Mouse (Mus musculus): ENCODE measurements around the gene Cdc37. TPM values are rescaled to one million over a fixed set of nuclear protein-coding genes. Genes with fewer than 3 reads are reported as not detected.

Gene Cdc37
- total RNA-seq, 1 experiment from 2014 or later: 348 TPM

GRCm38 (mm10) chr9:21141922-21142321 lies 7.9 kb downstream of the Cdc37 start:
- ATAC-seq (replicated peaks; ENCODE audit: low read depth, poor library complexity, severe bottlenecking): no peak

GRCm38 (mm10) chr9:21138386-21138785 lies 11.4 kb downstream of the Cdc37 start:
- ATAC-seq (replicated peaks; ENCODE audit: low read depth, poor library complexity, severe bottlenecking): no peak

GRCm38 (mm10) chr9:21137229-21137628 lies 12.6 kb downstream of the Cdc37 start:
- peak; percentile 45 for ATAC-seq (replicated peaks; ENCODE audit: low read depth, poor library complexity, severe bottlenecking)

- ATAC-seq (replicated peaks; ENCODE audit: low read depth, poor library complexity, severe bottlenecking): peak; percentile 20; the same call in 1 of the 2 replicates
Observed at GRCm38 (mm10) chr9:21136401-21136800, 13.4 kb downstream of the Cdc37 start.

GRCm38 (mm10) chr9:21135941-21136381 lies 13.8 kb downstream of the Cdc37 start:
- no peak for ATAC-seq (replicated peaks; ENCODE audit: low read depth, poor library complexity, severe bottlenecking)

- no peak for ATAC-seq (replicated peaks; ENCODE audit: low read depth, poor library complexity, severe bottlenecking)
Observed at GRCm38 (mm10) chr9:21135329-21135890, 14.4 kb downstream of the Cdc37 start.

- no peak for ATAC-seq (replicated peaks; ENCODE audit: low read depth, poor library complexity, severe bottlenecking)
Observed at GRCm38 (mm10) chr9:21134595-21135328, 15.0 kb downstream of the Cdc37 start.

- ATAC-seq (replicated peaks; ENCODE audit: low read depth, poor library complexity, severe bottlenecking): no peak
Observed at GRCm38 (mm10) chr9:21133064-21133707, 16.6 kb downstream of the Cdc37 start.

GRCm38 (mm10) chr9:21132102-21132775 lies 17.5 kb downstream of the Cdc37 start:
- no peak for ATAC-seq (replicated peaks; ENCODE audit: low read depth, poor library complexity, severe bottlenecking)

GRCm38 (mm10) chr9:21131059-21131956 lies 18.5 kb downstream of the Cdc37 start, which contains the start of gene Tyk2:
Gene Tyk2, minus strand, starts transcription at chr9:21131243.
- ATAC-seq (replicated peaks; ENCODE audit: low read depth, poor library complexity, severe bottlenecking): peak; percentile 90

GRCm38 (mm10) chr9:21126259-21126627 lies 23.5 kb downstream of the Cdc37 start:
- ATAC-seq (replicated peaks; ENCODE audit: low read depth, poor library complexity, severe bottlenecking): peak; percentile 50

GRCm38 (mm10) chr9:21125502-21126258 lies 24.1 kb downstream of the Cdc37 start:
- peak; percentile 62 for ATAC-seq (replicated peaks; ENCODE audit: low read depth, poor library complexity, severe bottlenecking)

- ATAC-seq (replicated peaks; ENCODE audit: low read depth, poor library complexity, severe bottlenecking): no peak
Observed at GRCm38 (mm10) chr9:21124837-21125236, 24.9 kb downstream of the Cdc37 start.

- no peak for ATAC-seq (replicated peaks; ENCODE audit: low read depth, poor library complexity, severe bottlenecking)
Observed at GRCm38 (mm10) chr9:21121483-21121882, 28.3 kb downstream of the Cdc37 start.

- ATAC-seq (replicated peaks; ENCODE audit: low read depth, poor library complexity, severe bottlenecking): no peak
Observed at GRCm38 (mm10) chr9:21117073-21117472, 32.7 kb downstream of the Cdc37 start.

GRCm38 (mm10) chr9:21115105-21115504 lies 34.7 kb downstream of the Cdc37 start:
- ATAC-seq (replicated peaks; ENCODE audit: low read depth, poor library complexity, severe bottlenecking): no peak

- no peak for ATAC-seq (replicated peaks; ENCODE audit: low read depth, poor library complexity, severe bottlenecking)
Observed at GRCm38 (mm10) chr9:21114190-21114589, 35.6 kb downstream of the Cdc37 start.

GRCm38 (mm10) chr9:21113751-21114150 lies 36.0 kb downstream of the Cdc37 start:
- no peak for ATAC-seq (replicated peaks; ENCODE audit: low read depth, poor library complexity, severe bottlenecking)

Data from common myeloid progenitor, adult 5-6 weeks (primary cell).